Mouse (Mus musculus) kidney, postnatal 0 days (tissue): Measurements from ENCODE around the gene H2-DMb1. TPM values are rescaled to one million over a fixed set of nuclear protein-coding genes. Genes with fewer than 3 reads are reported as not detected.

Source experiments
- ATAC-seq: fragments of 200-750 bp; cut with Nextera tagmentation; replicated peaks from 2 replicates; pipeline ENCODE4 v1.8.0; 2017; ENCODE audit warnings: low read depth, moderate number of reproducible peaks, moderate TSS enrichment, moderate library complexity; ENCODE audit not compliant: low FRiP score
- DNase-seq: peaks from one replicate; pipeline ENCODE4 v3.0.0-alpha.2; 2016; ENCODE audit warnings: low spot score
- H3K27ac ChIP-seq: fragments of 300-500 bp; sonication (generic); 2 replicates; pipeline ENCODE4 v1.5.1; 2014; ENCODE audit warnings: mild to moderate bottlenecking
- H3K27me3 ChIP-seq: fragments of 300-500 bp; sonication (generic); 2 replicates; pipeline ENCODE4 v1.6.1; 2014; ENCODE audit warnings: low read length, mixed read lengths; ENCODE audit not compliant: insufficient read depth
- H3K36me3 ChIP-seq: fragments of 300-500 bp; sonication (generic); 2 replicates; pipeline ENCODE4 v1.6.1; 2014; ENCODE audit warnings: low read length, mixed read lengths; ENCODE audit not compliant: insufficient read depth
- H3K4me1 ChIP-seq: fragments of 300-500 bp; sonication (generic); replicated peaks from 2 replicates; pipeline ENCODE4 v1.6.1; 2014; ENCODE audit warnings: antibody characterized with exemption, low read length, mixed read lengths; ENCODE audit not compliant: insufficient read depth
- H3K4me2 ChIP-seq: fragments of 300-500 bp; sonication (generic); 2 replicates; pipeline ENCODE4 v1.6.1; 2014; ENCODE audit warnings: mild to moderate bottlenecking, low read length, moderate library complexity, mixed read lengths
- H3K4me3 ChIP-seq: fragments of 300-500 bp; sonication (generic); replicated peaks from 2 replicates; pipeline ENCODE4 v1.5.1; 2014; ENCODE audit warnings: low read depth, low read length
- H3K9ac ChIP-seq: fragments of 300-500 bp; sonication (generic); 2 replicates; pipeline ENCODE4 v1.6.1; 2014; ENCODE audit warnings: low read depth, low read length
- H3K9me3 ChIP-seq: fragments of 300-500 bp; sonication (generic); replicated peaks from 2 replicates; pipeline ENCODE4 v1.6.1; 2016; ENCODE audit warnings: low read length, inconsistent platforms, mixed read lengths
- CTCF ChIP-seq: IDR thresholded peaks from 2 replicates; pipeline ENCODE4 v1.5.1; 2016; ENCODE audit warnings: antibody characterized with exemption, low read depth, mild to moderate bottlenecking, moderate library complexity
- WGBS: fragments of 180-500 bp; shearing (Covaris S2); extraction: QIAGEN DNeasy Blood & Tissue Kit; methylation state at CpG from one replicate; pipeline ENCODE4 v1.1.7; 2014; 5-methylcytosine and 5-hydroxymethylcytosine counted together
- polyA plus RNA-seq: library from polyadenylated mRNA; unstranded; fragments of >200 nt; fragmentation: Nextera tagmentation; extraction: Ambion mirVana; gene quantifications from 2 replicates; pipeline ENCODE4 v1.2.1, GENCODE M21; 2015

Gene H2-DMb1
- polyA plus RNA-seq: 12.9 and 13.5 TPM in 2 replicates

DNA sequence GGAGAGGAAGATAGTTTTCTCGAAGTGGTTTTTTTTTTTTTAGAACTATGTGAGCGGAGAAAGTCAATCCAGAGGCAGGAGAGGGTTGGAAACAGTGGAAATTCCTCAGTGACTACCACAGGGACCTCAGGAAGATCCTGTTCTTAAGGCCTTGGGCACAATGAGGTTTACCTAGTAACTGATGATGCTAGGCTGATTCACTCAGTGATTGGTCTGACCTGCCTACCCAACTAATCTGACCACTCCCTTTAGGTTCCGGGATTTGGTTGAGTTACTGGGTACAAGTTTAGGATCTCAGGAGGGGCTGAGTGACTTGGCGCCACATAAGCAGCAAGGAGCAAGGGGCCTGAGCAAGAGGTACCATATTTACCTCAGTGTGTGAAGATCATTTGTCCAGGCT lies at the start of gene H2-DMb1:
TSS of gene H2-DMb1 (plus strand) at position 150 of the 400 bp plus-strand sequence.
- WGBS: 49% methylated on average over 4 of the region's 4 CpGs
- H3K9me3 ChIP-seq: no peaks in the 10 kb centered on the region
- DNase-seq (peak; percentile 91), ATAC-seq (peak; percentile 88)
- TF ChIP-seq CTCF: no peak
- H3K9ac ChIP-seq: no peak within 1 kb of the TSS
- no peaks in the 10 kb centered on the region for H3K36me3 ChIP-seq
- no peaks in the 10 kb centered on the region for H3K27me3 ChIP-seq
- no peaks in the 10 kb centered on the region for H3K4me1 ChIP-seq
- H3K27ac ChIP-seq: no peak within 1 kb of the TSS
- H3K4me3 ChIP-seq: no peak within 1 kb of the TSS
- peak within 1 kb of the TSS; percentile 36 for H3K4me2 ChIP-seq

DNA sequence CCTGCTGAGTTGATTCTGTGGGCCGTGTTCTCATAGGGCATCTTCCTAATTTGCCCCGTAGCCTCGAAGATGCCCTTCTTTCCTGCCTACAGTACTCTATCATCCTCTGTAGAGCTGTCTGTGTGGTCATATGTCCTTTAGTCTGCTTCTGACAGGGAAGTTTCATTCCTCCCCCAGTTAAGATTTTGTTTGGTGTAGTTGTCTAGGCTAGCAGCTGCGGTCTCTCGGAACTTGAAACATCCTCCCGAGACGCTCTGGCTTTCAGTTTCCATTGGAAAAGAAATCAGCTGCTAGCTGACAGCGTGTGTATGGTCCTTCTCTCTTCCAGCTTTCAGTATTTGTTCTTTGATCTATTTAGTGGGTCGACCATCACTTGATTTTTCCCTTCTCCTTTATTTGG lies 48.1 kb upstream of the H2-DMb1 start:
- ATAC-seq (no peak), DNase-seq (no peak)
- H3K36me3 ChIP-seq: peaks cover 5% of the 10 kb centered on the region; the same call in 1 of the 2 replicates
- H3K4me2 ChIP-seq: no peak overlapping the region
- no peaks in the 10 kb centered on the region for H3K27me3 ChIP-seq
- H3K9ac ChIP-seq: no peak overlapping the region
- WGBS: 77% methylated on average over 9 of the region's 9 CpGs
- no peaks in the 10 kb centered on the region for H3K9me3 ChIP-seq
- no peak for TF ChIP-seq CTCF
- H3K27ac ChIP-seq: no peak overlapping the region
- H3K4me3 ChIP-seq: no peak overlapping the region
- H3K4me1 ChIP-seq: peaks cover under 1% of the 10 kb centered on the region; the same call in 1 of the 2 replicates

DNA sequence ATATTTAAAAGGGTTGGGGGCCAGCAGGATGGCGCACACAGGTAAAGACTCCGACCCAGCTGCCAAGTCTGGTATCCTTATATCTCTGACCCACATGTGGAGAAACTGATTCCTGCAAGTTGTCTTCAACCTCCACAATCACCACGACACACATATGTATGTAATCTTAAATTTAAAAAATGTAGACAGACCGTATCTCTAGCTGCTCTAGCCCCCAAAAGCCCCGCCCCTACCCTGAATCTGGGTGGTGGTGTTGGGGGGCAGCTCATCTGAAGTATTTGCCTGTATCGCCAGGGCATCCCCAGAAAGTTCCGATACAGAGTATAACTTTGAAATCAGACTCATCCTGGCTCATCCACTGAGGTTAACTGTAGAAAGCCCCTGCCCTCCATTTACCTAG lies 46.3 kb upstream of the H2-DMb1 start:
- ATAC-seq (no peak), DNase-seq (no peak)
- 83% methylated on average over 7 of the region's 7 CpGs for WGBS

DNA sequence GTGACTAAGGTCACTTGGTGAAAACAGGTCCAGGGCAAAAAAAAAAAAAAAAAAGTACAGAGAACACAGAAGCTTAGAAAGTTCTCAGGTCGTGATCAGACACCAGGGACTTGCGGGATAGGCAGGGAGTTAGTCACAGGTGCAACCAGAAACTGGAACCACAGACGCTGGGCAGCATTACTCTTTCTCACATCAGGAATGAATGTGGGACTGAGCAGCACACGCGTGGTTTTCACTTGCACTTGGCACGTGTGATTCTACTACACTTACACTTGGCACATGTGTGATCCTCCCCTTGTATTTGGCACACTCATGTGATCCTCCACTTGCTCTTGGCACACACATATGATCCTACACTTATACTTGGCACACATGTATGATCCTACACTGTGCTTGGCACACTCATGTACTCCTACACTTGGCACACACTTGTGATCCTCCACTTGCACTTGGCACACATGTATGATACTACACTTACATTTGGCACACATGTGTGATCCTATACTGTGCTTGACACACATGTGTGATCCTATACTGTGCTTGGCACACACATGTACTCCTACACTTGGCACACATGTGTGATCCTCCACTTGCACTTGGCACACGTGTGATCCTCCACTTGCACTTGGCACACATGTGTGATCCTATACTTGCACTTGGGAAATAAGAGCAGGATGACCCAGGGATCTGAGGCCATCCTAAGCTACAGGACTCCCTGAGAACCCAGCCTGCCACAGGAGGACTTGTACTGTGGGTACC lies 45.6 kb upstream of the H2-DMb1 start:
- Histone ChIP-seq H3K9ac (no peak overlapping the region), H3K9me3 (no peaks in the 10 kb centered on the region), H3K36me3 (peaks cover 25% of the 10 kb centered on the region), H3K27ac (no peak overlapping the region), H3K27me3 (no peaks in the 10 kb centered on the region), H3K4me1 (no peaks in the 10 kb centered on the region), H3K4me2 (no peak overlapping the region), H3K4me3 (no peak overlapping the region)
- 76% methylated on average over 7 of the region's 7 CpGs for WGBS
- DNase-seq (no peak), ATAC-seq (no peak)
- TF ChIP-seq CTCF: no peak

More for the DNA sequence above, 46.3 kb upstream of the H2-DMb1 start:
- no peak for TF ChIP-seq CTCF
- no peaks in the 10 kb centered on the region for H3K27me3 ChIP-seq
- peaks cover 17% of the 10 kb centered on the region for H3K36me3 ChIP-seq
- H3K4me1 ChIP-seq: no peaks in the 10 kb centered on the region
- H3K9ac ChIP-seq: no peak overlapping the region
- H3K4me2 ChIP-seq: no peak overlapping the region
- H3K9me3 ChIP-seq: no peaks in the 10 kb centered on the region
- H3K27ac ChIP-seq: no peak overlapping the region
- no peak overlapping the region for H3K4me3 ChIP-seq

DNA sequence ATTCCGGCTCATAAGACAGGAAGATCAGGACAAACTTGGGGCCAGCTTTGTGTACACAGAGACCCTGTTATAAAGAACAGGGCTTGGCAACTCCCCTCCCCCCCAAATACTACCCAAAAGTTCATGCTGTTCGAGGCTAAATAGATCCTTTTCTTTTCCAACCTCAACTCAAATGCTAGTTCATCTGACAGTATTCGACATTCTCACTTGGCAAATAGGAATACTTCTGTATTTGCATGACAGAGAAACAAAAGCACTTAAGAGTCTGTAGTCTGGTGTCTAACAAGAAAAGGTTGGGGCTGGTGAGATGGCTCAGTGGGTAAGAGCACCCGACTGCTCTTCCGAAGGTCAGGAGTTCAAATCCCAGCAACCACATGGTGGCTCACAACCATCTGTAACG lies 44.4 kb upstream of the H2-DMb1 start:
- no peak for ATAC-seq
- no peak for TF ChIP-seq CTCF
- Histone ChIP-seq H3K27ac (no peak overlapping the region), H3K9me3 (no peaks in the 10 kb centered on the region), H3K9ac (no peak overlapping the region), H3K4me3 (no peak overlapping the region), H3K4me1 (no peaks in the 10 kb centered on the region), H3K4me2 (no peak overlapping the region), H3K27me3 (no peaks in the 10 kb centered on the region), H3K36me3 (peaks cover 36% of the 10 kb centered on the region)
- WGBS: 77% methylated on average over 5 of the region's 6 CpGs
- DNase-seq: no peak

DNA sequence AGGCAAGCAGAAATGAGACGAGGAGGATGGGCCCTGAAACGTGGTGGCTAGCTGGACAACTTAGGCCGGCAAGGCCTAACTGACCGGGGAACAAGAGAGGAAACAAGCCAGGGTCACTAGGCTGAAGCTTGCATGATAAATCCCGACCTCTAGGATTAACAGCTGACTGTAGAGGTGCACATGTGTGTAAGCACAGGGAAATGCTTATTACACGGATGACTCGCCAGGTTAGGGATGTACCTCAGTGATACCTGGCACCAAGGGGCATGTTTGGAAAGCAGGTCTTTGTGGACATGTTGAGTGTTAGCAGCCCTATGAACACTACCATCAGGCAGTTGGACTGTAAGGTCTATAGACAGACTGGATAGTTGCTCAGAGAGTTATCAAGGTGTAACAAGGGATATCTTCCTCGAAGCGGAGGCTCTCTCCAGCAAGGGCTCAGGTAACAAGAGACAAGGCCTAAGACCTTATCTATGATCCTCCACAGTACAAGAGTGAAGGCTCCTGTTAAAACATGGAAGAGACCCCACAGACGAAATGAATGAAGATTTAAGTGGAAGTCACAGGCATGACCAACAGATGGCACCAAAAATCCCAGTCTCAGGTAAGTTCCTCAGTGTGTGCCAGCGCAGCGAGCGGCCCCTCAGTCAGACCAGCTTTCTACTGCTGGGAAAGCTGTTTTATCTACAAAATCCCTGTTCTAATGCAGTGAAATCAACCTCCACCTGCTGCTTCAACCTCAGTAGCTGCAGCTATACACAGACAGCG lies 43.6 kb upstream of the H2-DMb1 start:
- ATAC-seq (no peak), DNase-seq (peak; percentile 59)
- peaks cover 44% of the 10 kb centered on the region for H3K36me3 ChIP-seq
- H3K4me1 ChIP-seq: no peaks in the 10 kb centered on the region
- 75% methylated on average over 14 of the region's 14 CpGs for WGBS
- no peak overlapping the region for H3K9ac ChIP-seq
- no peak overlapping the region for H3K27ac ChIP-seq
- H3K4me3 ChIP-seq: no peak overlapping the region
- no peaks in the 10 kb centered on the region for H3K9me3 ChIP-seq
- H3K4me2 ChIP-seq: no peak overlapping the region
- no peaks in the 10 kb centered on the region for H3K27me3 ChIP-seq
- TF ChIP-seq CTCF: peak; percentile 53
